18 mouse cellular contexts compared by ENCODE assay signal in genomic region chr16:24151831-24152247, GRCm38 (mm10).
A peak's percentile ranks its signal among the peaks of the same experiment; 100 is the strongest.
DNase-seq lines count a peak whose midpoint lies in the region; ATAC-seq lines count a peak whose summit lies in the region.
"Had no signal": no experiment of that assay in that cellular context is flagged by ENCODE, and none has a peak within 500 bp of the region (broad histone marks: within the 10 kb centered on the region; RNA-seq: fewer than 3 reads in every experiment).

No protein-coding gene starts in this region.

- ATAC-seq in heart, embryonic 11.5 days (replicated peaks; ENCODE audit: insufficient number of reproducible peaks, low FRiP score, low TSS enrichment), result no peak
- ATAC-seq: hindbrain, embryonic 16.5 days; Patski had no signal

- H3K4me3 ChIP-seq in heart, embryonic 11.5 days (ENCODE audit: low read depth, low read length), result no peak overlapping the region
- H3K4me3 ChIP-seq: embryonic facial prominence, embryonic 10.5 days; forebrain, embryonic 10.5 days; midbrain, embryonic 12.5 days; stomach, embryonic 15.5 days had no signal

- no peaks in the 10 kb centered on the region for H3K36me3 ChIP-seq in heart, embryonic 11.5 days (ENCODE audit: control insufficient read depth, insufficient read depth, low read length)
- H3K36me3 ChIP-seq: embryonic facial prominence, embryonic 10.5 days; forebrain, embryonic 10.5 days; midbrain, embryonic 12.5 days; stomach, embryonic 15.5 days had no signal

- H3K4me2 ChIP-seq in heart, embryonic 11.5 days, result peak overlapping the region; percentile 22; the same call in 1 of the 2 replicates
- H3K4me2 ChIP-seq: midbrain, embryonic 12.5 days; stomach, embryonic 15.5 days had no signal

- H3K27me3 ChIP-seq in heart, embryonic 11.5 days (ENCODE audit: control insufficient read depth, insufficient read depth, low read length), result no peaks in the 10 kb centered on the region
- H3K27me3 ChIP-seq: midbrain, embryonic 12.5 days; Patski; stomach, embryonic 15.5 days had no signal

- intact Hi-C loops in heart, postnatal 25 days (cut with DNase I), result no loop called here

- no peaks in the 10 kb centered on the region for H3K9me3 ChIP-seq in heart, embryonic 11.5 days (replicated peaks; ENCODE audit: control insufficient read depth, low read length)
- H3K9me3 ChIP-seq: embryonic facial prominence, embryonic 10.5 days; forebrain, embryonic 10.5 days; midbrain, embryonic 12.5 days; stomach, embryonic 15.5 days had no signal

- H3K9ac ChIP-seq in heart, embryonic 11.5 days (ENCODE audit: low read depth, low read length), result no peak overlapping the region
- H3K9ac ChIP-seq: midbrain, embryonic 12.5 days; stomach, embryonic 15.5 days had no signal

- DNase-seq in heart, postnatal 25 days (ENCODE audit: low spot score), result no peak
- DNase-seq in A20 (ENCODE audit: low read depth, low spot score), result peak; percentile 90
- DNase-seq in induced T-regulatory cell, adult 2 months (ENCODE audit: low read depth), result peak; percentile 76
- peak; percentile 51 to 63 for DNase-seq in natural killer cell, adult 2 months (ENCODE audit: low spot score in 2 of 2)
- DNase-seq in kidney, postnatal 25 days, result no peak
- no peak for DNase-seq in kidney, postnatal 14 days
- DNase-seq in Muller cell, postnatal 12 days (ENCODE audit: inconsistent ontology term), result no peak
- DNase-seq: cerebellum, adult 9-10 months; gastrocnemius, postnatal 10 days; kidney, postnatal 10 days; lung, adult 18-20 months had no signal

- peaks cover 15% of the 10 kb centered on the region for H3K4me1 ChIP-seq in heart, embryonic 11.5 days (ENCODE audit: control insufficient read depth, insufficient read depth, low read length)
- H3K4me1 ChIP-seq: forebrain, embryonic 10.5 days; midbrain, embryonic 12.5 days; stomach, embryonic 15.5 days had no signal

- 25% methylated on average over 7 of the region's 7 CpGs for WGBS in heart, embryonic 11.5 days (ENCODE audit: insufficient replicate concordance)

- H3K27ac ChIP-seq in heart, embryonic 11.5 days (ENCODE audit: low read depth, low read length), result no peak overlapping the region
- H3K27ac ChIP-seq: embryonic facial prominence, embryonic 10.5 days; forebrain, embryonic 10.5 days; midbrain, embryonic 12.5 days; stomach, embryonic 15.5 days had no signal

Comparison
In these comparisons a context has a peak if more than half of its experiments do, and no peak if none do; other contexts are left out.
1. DNase-seq: peak in A20 (single experiment), induced T-regulatory cell, adult 2 months (single experiment) and natural killer cell, adult 2 months (2 of 2); none in heart, postnatal 25 days (single experiment), kidney, postnatal 25 days (0 of 2), kidney, postnatal 14 days (single experiment) and Muller cell, postnatal 12 days (single experiment).